Mouse (Mus musculus) forebrain, postnatal 0 days (tissue): ENCODE results near the gene Tmem51. TPM values are rescaled to one million over a fixed set of nuclear protein-coding genes. Genes with fewer than 3 reads are reported as not detected.
A peak's percentile ranks its signal among the peaks of the same experiment; 100 is the strongest.

Source experiments
- ATAC-seq: fragments of 200-750 bp; cut with Nextera tagmentation; 2 replicates; pipeline ENCODE4 v1.8.0; 2017; ENCODE audit warnings: mild to moderate bottlenecking, moderate library complexity
- DNase-seq: peaks from one replicate; pipeline ENCODE4 v3.0.0-alpha.2; 2015
- H3K27ac ChIP-seq: fragments of 300-500 bp; sonication (generic); 2 replicates; pipeline ENCODE4 v1.5.1; 2014; ENCODE audit warnings: low read depth, mild to moderate bottlenecking, antibody characterized with exemption, low read length, moderate library complexity, mixed read lengths
- H3K27me3 ChIP-seq: fragments of 300-500 bp; sonication (generic); 2 replicates; pipeline ENCODE4 v1.6.1; 2014; ENCODE audit warnings: mild to moderate bottlenecking, low read length, mixed read lengths; ENCODE audit not compliant: insufficient read depth
- H3K36me3 ChIP-seq: fragments of 300-500 bp; sonication (generic); 2 replicates; pipeline ENCODE4 v1.6.1; 2014; ENCODE audit warnings: mild to moderate bottlenecking, moderate library complexity; ENCODE audit not compliant: insufficient read depth
- H3K4me1 ChIP-seq: fragments of 300-500 bp; sonication (generic); 2 replicates; pipeline ENCODE4 v1.6.1; 2014; ENCODE audit warnings: antibody characterized with exemption; ENCODE audit not compliant: insufficient read depth
- H3K4me2 ChIP-seq: fragments of 300-500 bp; sonication (generic); 2 replicates; pipeline ENCODE4 v1.6.1; 2014; ENCODE audit warnings: low read depth, mild to moderate bottlenecking, moderate library complexity
- H3K4me3 ChIP-seq: fragments of 300-500 bp; sonication (generic); 2 replicates; pipeline ENCODE4 v1.5.1; 2014; ENCODE audit warnings: low read depth, low read length, mixed read lengths
- H3K9ac ChIP-seq: fragments of 300-500 bp; sonication (generic); 2 replicates; pipeline ENCODE4 v1.6.1; 2014; ENCODE audit warnings: mild to moderate bottlenecking
- H3K9me3 ChIP-seq: fragments of 300-500 bp; sonication (generic); 2 replicates; pipeline ENCODE4 v1.6.1; 2016; ENCODE audit warnings: low read length
- CTCF ChIP-seq: sonication (generic); IDR thresholded peaks from 2 replicates; pipeline ENCODE4 v1.5.1; 2016; ENCODE audit warnings: antibody characterized with exemption, control low read depth, low read depth
- WGBS: fragments of 180-500 bp; shearing (Covaris S2); extraction: QIAGEN DNeasy Blood & Tissue Kit; methylation state at CpG from one replicate; pipeline ENCODE4 v1.1.7; 2014; 5-methylcytosine and 5-hydroxymethylcytosine counted together
- polyA plus RNA-seq: library from polyadenylated mRNA; unstranded; fragments of >200 nt; fragmentation: Nextera tagmentation; extraction: Ambion mirVana; gene quantifications from 2 replicates; pipeline ENCODE4 v1.2.1, GENCODE M21; 2015
- total RNA-seq: library from RNA; depleted of rRNA; stranded (reverse); fragments of >200 nt; gene quantifications from 2 replicates; pipeline ENCODE4 v1.2.3, GENCODE M21; 2014

Gene Tmem51
- total and polyA plus RNA-seq, 2 experiments from 2014 or later = 3.5 to 7.4 TPM

DNA sequence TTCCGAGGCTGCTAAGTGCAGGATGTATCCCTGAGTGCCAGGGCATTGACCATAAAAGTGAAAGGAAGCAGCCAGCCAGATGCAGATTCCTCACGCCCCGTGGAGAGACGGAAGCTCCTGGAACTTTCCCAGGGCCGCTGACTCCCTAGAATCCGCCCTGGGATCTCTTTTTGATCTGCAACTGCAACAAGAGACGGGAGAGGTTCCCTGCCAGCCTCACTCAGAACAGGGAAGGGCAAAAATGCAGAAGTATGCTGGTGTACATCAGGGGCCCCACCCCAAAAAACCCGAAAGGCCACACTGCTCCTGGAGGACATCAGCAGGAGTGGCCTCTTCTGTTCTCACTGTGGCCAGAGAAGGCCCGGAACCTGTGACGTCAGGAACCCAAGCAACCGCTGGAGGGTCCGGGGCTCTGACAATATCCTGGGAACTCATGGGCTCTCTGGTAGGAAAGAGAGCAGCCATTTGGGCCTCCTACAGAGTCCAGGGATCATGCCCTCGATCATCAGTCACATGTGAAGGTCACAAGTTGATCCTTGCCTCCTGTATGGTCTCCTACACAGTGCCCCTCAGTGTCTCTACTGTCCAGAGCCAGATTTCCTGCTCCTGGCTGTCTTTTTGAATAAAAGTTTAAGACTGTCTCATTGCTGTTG is 2.3 kb downstream of the Tmem51 start:
- Histone ChIP-seq H3K4me3 (no peak overlapping the region), H3K9me3 (no peaks in the 10 kb centered on the region), H3K27ac (no peak overlapping the region), H3K36me3 (no peaks in the 10 kb centered on the region), H3K4me2 (0 out of 2 replicates have a peak overlapping the region, but pooled peaks have one; percentile 5), H3K27me3 (peaks cover 25% of the 10 kb centered on the region), H3K9ac (no peak overlapping the region), H3K4me1 (no peaks in the 10 kb centered on the region)
- DNase-seq (no peak), ATAC-seq (no peak)
- TF ChIP-seq CTCF = no peak
- WGBS = 59% methylated on average over 13 of the region's 13 CpGs

DNA sequence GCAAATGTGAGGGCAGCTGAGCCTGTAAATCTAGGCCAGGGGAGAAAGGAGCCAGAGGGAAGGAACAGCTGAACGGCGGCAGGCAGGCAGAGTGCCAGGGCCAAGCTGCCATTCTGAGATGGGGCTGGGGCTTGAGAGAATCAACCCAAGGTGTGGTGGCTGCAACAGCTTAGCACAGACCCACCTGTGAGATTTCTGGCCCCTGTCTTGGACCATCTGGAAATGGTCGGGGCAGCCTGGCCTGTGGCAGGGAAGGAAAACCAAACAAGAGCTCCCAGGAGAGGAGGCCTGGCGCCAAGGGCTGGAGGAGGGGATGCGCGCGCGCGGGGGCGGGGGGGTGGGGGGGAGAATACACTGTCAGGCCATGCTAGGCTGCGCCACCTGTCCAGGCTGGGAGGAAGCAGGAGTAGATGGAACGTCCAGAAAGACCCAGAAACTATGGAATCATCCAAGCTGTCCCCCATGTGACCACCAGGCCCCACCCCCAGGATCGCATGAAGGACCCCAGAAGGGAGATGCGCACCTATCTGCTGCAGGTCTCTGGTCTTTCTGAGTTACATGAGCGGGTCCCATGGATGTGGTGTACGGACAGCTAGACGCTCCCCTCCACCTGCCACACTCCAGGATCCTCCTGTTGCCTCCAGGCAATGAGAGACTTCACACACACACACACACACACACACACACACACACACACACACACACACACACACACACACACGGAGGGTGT is 3.0 kb downstream of the Tmem51 start:
- Histone ChIP-seq H3K36me3 (no peaks in the 10 kb centered on the region), H3K9ac (no peak overlapping the region), H3K9me3 (no peaks in the 10 kb centered on the region), H3K4me3 (no peak overlapping the region), H3K27ac (no peak overlapping the region), H3K4me2 (no peak overlapping the region), H3K4me1 (no peaks in the 10 kb centered on the region), H3K27me3 (peaks cover 18% of the 10 kb centered on the region; the same call in 1 of the 2 replicates)
- WGBS = 63% methylated on average over 18 of the region's 18 CpGs
- peak; percentile 42; the same call in 1 of the 2 replicates for ATAC-seq
- DNase-seq = peak; percentile 51
- no peak for TF ChIP-seq CTCF

- H3K4me3 ChIP-seq = no peak overlapping the region
- WGBS = 73% methylated on average over 4 of the region's 4 CpGs
- no peaks in the 10 kb centered on the region for H3K36me3 ChIP-seq
- ATAC-seq (no peak), DNase-seq (no peak)
- TF ChIP-seq CTCF = no peak
- H3K9ac ChIP-seq = no peak overlapping the region
- H3K27me3 ChIP-seq = peaks cover 15% of the 10 kb centered on the region; the same call in 1 of the 2 replicates
- H3K4me1 ChIP-seq = no peaks in the 10 kb centered on the region
- H3K9me3 ChIP-seq = no peaks in the 10 kb centered on the region
- H3K27ac ChIP-seq = no peak overlapping the region
- H3K4me2 ChIP-seq = no peak overlapping the region
These were observed 3.7 kb downstream of the Tmem51 start for GRCm38 (mm10) chr4:142080487-142080767.

- TF ChIP-seq CTCF = no peak
- DNase-seq = no peak
- no peaks in the 10 kb centered on the region for H3K4me1 ChIP-seq
- no peaks in the 10 kb centered on the region for H3K9me3 ChIP-seq
- H3K27ac ChIP-seq = no peak overlapping the region
- 87% methylated on average over 14 of the region's 14 CpGs for WGBS
- H3K9ac ChIP-seq = no peak overlapping the region
- ATAC-seq = no peak
- H3K4me3 ChIP-seq = no peak overlapping the region
- no peaks in the 10 kb centered on the region for H3K36me3 ChIP-seq
- H3K27me3 ChIP-seq = 0 out of 2 replicates have a peak, but pooled peaks cover 9% of the 10 kb centered on the region
- no peak overlapping the region for H3K4me2 ChIP-seq
These were observed 4.2 kb downstream of the Tmem51 start for GRCm38 (mm10) chr4:142079629-142080486.

- WGBS = 29% methylated on average over 18 of the region's 18 CpGs
- H3K4me3 ChIP-seq = no peak overlapping the region
- no peak overlapping the region for H3K9ac ChIP-seq
These were observed 6.4 kb downstream of the Tmem51 start for GRCm38 (mm10) chr4:142077572-142078271.

DNA sequence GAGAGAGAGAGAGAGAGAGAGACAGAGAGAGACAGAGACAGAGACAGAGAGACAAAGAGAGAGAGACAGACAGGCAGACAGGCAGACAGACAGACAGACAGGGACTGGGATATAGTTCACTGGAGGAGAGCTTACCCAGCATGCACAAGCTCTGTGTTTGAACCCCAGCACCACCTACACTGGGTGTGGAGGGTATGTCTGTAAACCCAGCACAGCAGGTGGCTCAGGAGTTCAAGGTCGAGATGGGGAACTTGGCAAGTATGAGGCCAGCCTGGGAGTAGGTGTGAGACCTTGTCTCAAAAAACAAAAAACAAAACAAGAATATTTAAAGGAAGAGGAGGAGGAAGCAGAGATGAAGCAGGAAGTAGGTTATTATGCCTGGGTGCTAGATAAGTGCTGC is 7.2 kb downstream of the Tmem51 start:
- Histone ChIP-seq H3K4me2 (no peak overlapping the region), H3K4me3 (no peak overlapping the region), H3K27me3 (peaks cover 3% of the 10 kb centered on the region; the same call in 1 of the 2 replicates), H3K9ac (no peak overlapping the region), H3K9me3 (no peaks in the 10 kb centered on the region), H3K36me3 (no peaks in the 10 kb centered on the region), H3K27ac (no peak overlapping the region), H3K4me1 (no peaks in the 10 kb centered on the region)
- DNase-seq (no peak), ATAC-seq (no peak)
- WGBS = 50% methylated on average over 1 of the region's 1 CpGs
- no peak for TF ChIP-seq CTCF

More at GRCm38 (mm10) chr4:142077572-142078271, 6.4 kb downstream of the Tmem51 start:
- peak; percentile 28; the same call in 1 of the 2 replicates for ATAC-seq
- no peaks in the 10 kb centered on the region for H3K36me3 ChIP-seq
- DNase-seq = no peak
- peak overlapping the region; percentile 21; the same call in 1 of the 2 replicates for H3K27ac ChIP-seq
- H3K4me1 ChIP-seq = no peaks in the 10 kb centered on the region
- H3K4me2 ChIP-seq = no peak overlapping the region
- peaks cover 4% of the 10 kb centered on the region; the same call in 1 of the 2 replicates for H3K27me3 ChIP-seq
- TF ChIP-seq CTCF = no peak
- no peaks in the 10 kb centered on the region for H3K9me3 ChIP-seq
